Mouse (Mus musculus) adrenal gland, postnatal 25 days (tissue): ENCODE data around the gene Mpz. TPM values are rescaled to one million over a fixed set of nuclear protein-coding genes. Genes with fewer than 3 reads are reported as not detected.

Experiments
- DNase-seq: peaks from one replicate; pipeline ENCODE4 v3.0.0; 2021; ENCODE audit warnings: mixed read lengths
- total RNA-seq: library from RNA; stranded (reverse); gene quantifications from 2 replicates; pipeline ENCODE4 v1.2.3, GENCODE M21; 2021

Mpz gene
- total RNA-seq, 1 experiment from 2014 or later, result 0.88 TPM

- DNase-seq, result no peak
These were observed 37.6 kb downstream of the Mpz start for GRCm38 (mm10) chr1:171187851-171188700.

GRCm38 (mm10) chr1:171189046-171189445 is 38.5 kb downstream of the Mpz start:
- no peak for DNase-seq

GRCm38 (mm10) chr1:171189476-171190114 is 39.1 kb downstream of the Mpz start:
- DNase-seq, result no peak

- DNase-seq, result no peak
These were observed 40.3 kb downstream of the Mpz start for GRCm38 (mm10) chr1:171190832-171191231.

- DNase-seq, result no peak
These were observed 41.8 kb downstream of the Mpz start for GRCm38 (mm10) chr1:171192283-171192682.

GRCm38 (mm10) chr1:171193093-171193840 is 42.8 kb downstream of the Mpz start:
- DNase-seq, result no peak

- DNase-seq, result no peak
These were observed 43.7 kb downstream of the Mpz start for GRCm38 (mm10) chr1:171193911-171194830.

- no peak for DNase-seq
These were observed 44.7 kb downstream of the Mpz start for GRCm38 (mm10) chr1:171195046-171195822.

- DNase-seq, result peak; percentile 68
These were observed 45.4 kb downstream of the Mpz start, which contains the start of gene Pcp4l1 for GRCm38 (mm10) chr1:171195887-171196397. Pcp4l1 (minus strand) TSS chr1:171196268.

- no peak for DNase-seq
These were observed 49.0 kb downstream of the Mpz start for GRCm38 (mm10) chr1:171199532-171199931.

- no peak for DNase-seq
These were observed 50.3 kb downstream of the Mpz start for GRCm38 (mm10) chr1:171200769-171201168.

- DNase-seq, result no peak
These were observed 53.1 kb downstream of the Mpz start for GRCm38 (mm10) chr1:171203471-171204248.

GRCm38 (mm10) chr1:171204249-171204644 is 53.7 kb downstream of the Mpz start:
- DNase-seq, result no peak

- DNase-seq, result no peak
These were observed 55.4 kb downstream of the Mpz start for GRCm38 (mm10) chr1:171205704-171206493.

GRCm38 (mm10) chr1:171209409-171209808 is 58.9 kb downstream of the Mpz start:
- no peak for DNase-seq
